Mouse (Mus musculus) neutrophil, adult 5-6 weeks (primary cell): Measurements from ENCODE around the gene Insrr. TPM values are rescaled to one million over a fixed set of nuclear protein-coding genes. Genes with fewer than 3 reads are reported as not detected.

Experiments
- total RNA-seq: library from RNA; stranded (forward); fragments of 200-1000 nt; gene quantifications from 2 replicates; pipeline ENCODE4 v1.2.3, GENCODE M21; 2017

Gene Insrr
- total RNA-seq, 1 experiment from 2014 or later: not detected

Other genes with a start within 250 kb of the Insrr start
- 31.5 and 32.4 TPM in 2 replicates for gene Arhgef11, start 179.4 kb upstream of the Insrr start, total RNA-seq
- 0.12 and 1.7 TPM in 2 replicates for gene Lrrc71, start 48.3 kb upstream of the Insrr start, total RNA-seq
- gene Ntrk1, start 1.8 kb upstream of the Insrr start, total RNA-seq: not detected in 2 replicates
- 7.4 and 8.4 TPM in 2 replicates for gene Pear1, start 27.4 kb downstream of the Insrr start, total RNA-seq
- 11.8 and 14.6 TPM in 2 replicates for gene Sh2d2a, start 49.8 kb downstream of the Insrr start, total RNA-seq
- 37.2 and 37.4 TPM in 2 replicates for gene Prcc, start 88.7 kb downstream of the Insrr start, total RNA-seq
- 78.5 and 81.7 TPM in 2 replicates for gene Hdgf, start 109.4 kb downstream of the Insrr start, total RNA-seq
- gene Mrpl24, start 122.6 kb downstream of the Insrr start, total RNA-seq: 144 and 147 TPM in 2 replicates
- gene Isg20l2, start 133.4 kb downstream of the Insrr start, total RNA-seq: 32.5 and 33.1 TPM in 2 replicates
- 27.9 and 37.2 TPM in 2 replicates for gene Rrnad1, start 133.8 kb downstream of the Insrr start, total RNA-seq
- gene Crabp2, start 151.7 kb downstream of the Insrr start, total RNA-seq: not detected in 2 replicates
- 0.12 TPM in 1 of 2 replicates, not detected in the other for gene Nes, start 174.1 kb downstream of the Insrr start, total RNA-seq
- gene Bcan, start 203.3 kb downstream of the Insrr start, total RNA-seq: not detected in 2 replicates
- not detected in 2 replicates for gene Hapln2, start 230.6 kb downstream of the Insrr start, total RNA-seq
- gene Gpatch4, start 246.2 kb downstream of the Insrr start, total RNA-seq: 13.5 and 14.9 TPM in 2 replicates